Mouse (Mus musculus) myocyte (in vitro differentiated cells): ENCODE results near the gene Luc7l3.

Experiments
- CEBPB ChIP-seq: IDR thresholded peaks from 2 replicates; pipeline ENCODE4 v1.6.1; 2011; ENCODE audit warnings: mild to moderate bottlenecking, moderate library complexity; ENCODE audit not compliant: poor library complexity, insufficient read depth, severe bottlenecking
- E2F4 ChIP-seq: IDR thresholded peaks from one replicate; pipeline ENCODE4 v1.6.1; 2011; ENCODE audit warnings: mild to moderate bottlenecking, control low read depth, moderate library complexity; ENCODE audit not compliant: insufficient read depth
- MAX ChIP-seq: IDR thresholded peaks from one replicate; pipeline ENCODE4 v1.6.1; 2011; ENCODE audit warnings: low read depth, mild to moderate bottlenecking, control low read depth
- MYOG ChIP-seq, 3 experiments: IDR thresholded peaks; one replicate each; pipeline ENCODE4 v1.6.1; 2011; ENCODE audit warnings: control low read depth in 2 of 3, low read depth in 2 of 3, mild to moderate bottlenecking in 2 of 3; ENCODE audit not compliant: insufficient read length in 2 of 3, control insufficient read depth in 1 of 3, insufficient read depth in 1 of 3
- POLR2A ChIP-seq: IDR thresholded peaks from one replicate; pipeline ENCODE4 v1.6.1; 2011; ENCODE audit warnings: low read depth, mild to moderate bottlenecking, control low read depth, moderate library complexity; ENCODE audit not compliant: insufficient read length
- POLR2AphosphoS2 ChIP-seq: IDR thresholded peaks from one replicate; pipeline ENCODE4 v1.6.1; 2011; ENCODE audit warnings: low read depth, control low read depth; ENCODE audit not compliant: insufficient read length
- REST ChIP-seq: IDR thresholded peaks from one replicate; pipeline ENCODE4 v1.6.1; 2011; ENCODE audit warnings: mild to moderate bottlenecking, control low read depth, moderate library complexity; ENCODE audit not compliant: insufficient read depth, insufficient read length

DNA sequence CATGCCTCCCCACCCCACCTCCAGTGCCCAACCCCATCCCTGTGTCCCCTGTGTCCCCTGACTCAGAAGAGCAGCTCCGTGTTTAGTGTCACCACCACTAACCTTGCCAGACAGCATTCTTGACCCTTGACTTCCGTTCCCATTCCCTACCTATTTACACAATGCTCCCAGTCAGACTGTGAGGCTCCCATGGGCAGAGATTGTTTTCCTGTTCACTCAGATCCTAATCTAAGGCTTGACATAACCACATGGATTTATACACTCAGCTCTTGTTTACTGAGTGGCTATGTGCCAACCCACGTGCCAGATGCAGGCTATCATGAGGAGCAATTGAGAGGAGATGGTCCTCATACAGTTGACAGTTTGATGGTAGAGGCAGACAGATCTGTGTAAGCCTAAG, 43.6 kb upstream of the Luc7l3 start:
- TF ChIP-seq POLR2AphosphoS2: no peak
- TF ChIP-seq POLR2A: no peak
- TF ChIP-seq MYOG (IDR thresholded peaks at IDR 0.05; ENCODE audit: control insufficient read depth in 1 of 3, insufficient read depth in 1 of 3, insufficient read length in 2 of 3, low read depth in 2 of 3): no peak
- TF ChIP-seq E2F4: no peak
- TF ChIP-seq MAX: no peak
- TF ChIP-seq REST: no peak
- no peak for TF ChIP-seq CEBPB
